Mouse (Mus musculus): Measurements from ENCODE around the gene Atxn3. TPM values are rescaled to one million over a fixed set of nuclear protein-coding genes. Genes with fewer than 3 reads are reported as not detected.
"Not testable (repeated sequence)": the region's sequence is repeated elsewhere in the genome, so short reads cannot be mapped to it uniquely, and the experiment has no call there.

Gene Atxn3
- polyA plus RNA-seq, 1 experiment: 6.3 TPM

- no peak for TF ChIP-seq POLR2A (IDR thresholded peaks at IDR 0.05; ENCODE audit: borderline replicate concordance, extremely low read depth, low read depth, low read length)
- TF ChIP-seq CTCF (IDR thresholded peaks at IDR 0.05; ENCODE audit: insufficient read depth, low read length): no peak
- no peak for DNase-seq
- H3K4me3 ChIP-seq (replicated peaks; ENCODE audit: extremely low read depth, low read depth, low read length): no peak overlapping the region
- WGBS: 60% methylated on average over 2 of the region's 2 CpGs
- no peaks in the 10 kb centered on the region; the same call in 1 of the 2 replicates for H3K4me1 ChIP-seq (ENCODE audit: control insufficient read depth, insufficient read depth, low read length)
These were observed 13.3 kb upstream of the Atxn3 start for GRCm38 (mm10) chr12:101971311-101971710.

GRCm38 (mm10) chr12:101958960-101959780, 1.1 kb upstream of the Atxn3 start:
- not testable (repeated sequence) for DNase-seq; H3K4me3 ChIP-seq (replicated peaks; ENCODE audit: extremely low read depth, low read depth, low read length); H3K4me1 ChIP-seq (ENCODE audit: control insufficient read depth, insufficient read depth, low read length)
- WGBS: 81% methylated on average over 5 of the region's 5 CpGs

- Histone ChIP-seq H3K4me1 (ENCODE audit: control insufficient read depth, insufficient read depth, low read length) (peaks cover 5% of the 10 kb centered on the region), H3K4me3 (replicated peaks; ENCODE audit: extremely low read depth, low read depth, low read length) (no peak overlapping the region)
- no peak for DNase-seq
- TF ChIP-seq POLR2A (IDR thresholded peaks at IDR 0.05; ENCODE audit: borderline replicate concordance, extremely low read depth, low read depth, low read length) (no peak), CTCF (IDR thresholded peaks at IDR 0.05; ENCODE audit: insufficient read depth, low read length) (no peak)
- WGBS: 26% methylated on average over 9 of the region's 9 CpGs
These were observed 510 bp upstream of the Atxn3 start for GRCm38 (mm10) chr12:101958556-101958955.

- no peak for TF ChIP-seq POLR2A (IDR thresholded peaks at IDR 0.05; ENCODE audit: borderline replicate concordance, extremely low read depth, low read depth, low read length)
- no peak for TF ChIP-seq CTCF (IDR thresholded peaks at IDR 0.05; ENCODE audit: insufficient read depth, low read length)
These were observed 736 bp downstream of the Atxn3 start for GRCm38 (mm10) chr12:101957079-101957941.

GRCm38 (mm10) chr12:101955821-101956220, 2.2 kb downstream of the Atxn3 start:
- not testable (repeated sequence) for DNase-seq; H3K4me1 ChIP-seq (ENCODE audit: control insufficient read depth, insufficient read depth, low read length); H3K4me3 ChIP-seq (replicated peaks; ENCODE audit: extremely low read depth, low read depth, low read length)
- 94% methylated on average over 8 of the region's 8 CpGs for WGBS

More at GRCm38 (mm10) chr12:101957079-101957941, 736 bp downstream of the Atxn3 start:
- DNase-seq: no peak
- 2% methylated on average over 26 of the region's 26 CpGs for WGBS
- Histone ChIP-seq H3K4me3 (replicated peaks; ENCODE audit: extremely low read depth, low read depth, low read length) (peak overlapping the region; percentile 81), H3K4me1 (ENCODE audit: control insufficient read depth, insufficient read depth, low read length) (peaks cover 5% of the 10 kb centered on the region)

GRCm38 (mm10) chr12:101948801-101949200, 9.2 kb downstream of the Atxn3 start:
- Histone ChIP-seq H3K4me3 (replicated peaks; ENCODE audit: extremely low read depth, low read depth, low read length) (no peak overlapping the region), H3K4me1 (ENCODE audit: control insufficient read depth, insufficient read depth, low read length) (no peaks in the 10 kb centered on the region)
- 63% methylated on average over 4 of the region's 4 CpGs for WGBS
- no peak for DNase-seq
- TF ChIP-seq CTCF (IDR thresholded peaks at IDR 0.05; ENCODE audit: insufficient read depth, low read length) (no peak), POLR2A (IDR thresholded peaks at IDR 0.05; ENCODE audit: borderline replicate concordance, extremely low read depth, low read depth, low read length) (no peak)

- TF ChIP-seq POLR2A (IDR thresholded peaks at IDR 0.05; ENCODE audit: borderline replicate concordance, extremely low read depth, low read depth, low read length) (no peak), CTCF (IDR thresholded peaks at IDR 0.05; ENCODE audit: insufficient read depth, low read length) (no peak)
- Histone ChIP-seq H3K4me3 (replicated peaks; ENCODE audit: extremely low read depth, low read depth, low read length) (no peak overlapping the region), H3K4me1 (ENCODE audit: control insufficient read depth, insufficient read depth, low read length) (no peaks in the 10 kb centered on the region)
- no peak for DNase-seq
- WGBS: 92% methylated on average over 8 of the region's 8 CpGs
These were observed 10.1 kb downstream of the Atxn3 start for GRCm38 (mm10) chr12:101947986-101948385.

GRCm38 (mm10) chr12:101937572-101937971, 20.5 kb downstream of the Atxn3 start:
- DNase-seq: no peak
- WGBS: 88% methylated on average over 7 of the region's 7 CpGs
- H3K4me3 ChIP-seq (replicated peaks; ENCODE audit: extremely low read depth, low read depth, low read length): no peak overlapping the region
- no peaks in the 10 kb centered on the region for H3K4me1 ChIP-seq (ENCODE audit: control insufficient read depth, insufficient read depth, low read length)
- no peak for TF ChIP-seq POLR2A (IDR thresholded peaks at IDR 0.05; ENCODE audit: borderline replicate concordance, extremely low read depth, low read depth, low read length)
- TF ChIP-seq CTCF (IDR thresholded peaks at IDR 0.05; ENCODE audit: insufficient read depth, low read length): no peak

- DNase-seq: no peak
- H3K4me1 ChIP-seq (ENCODE audit: control insufficient read depth, insufficient read depth, low read length): no peaks in the 10 kb centered on the region
- H3K4me3 ChIP-seq (replicated peaks; ENCODE audit: extremely low read depth, low read depth, low read length): no peak overlapping the region
- no peak for TF ChIP-seq CTCF (IDR thresholded peaks at IDR 0.05; ENCODE audit: insufficient read depth, low read length)
- TF ChIP-seq POLR2A (IDR thresholded peaks at IDR 0.05; ENCODE audit: borderline replicate concordance, extremely low read depth, low read depth, low read length): no peak
- 67% methylated on average over 3 of the region's 3 CpGs for WGBS
These were observed 22.8 kb downstream of the Atxn3 start for GRCm38 (mm10) chr12:101935223-101935622.

GRCm38 (mm10) chr12:101928423-101928822, 29.6 kb downstream of the Atxn3 start:
- WGBS: 72% methylated on average over 1 of the region's 1 CpGs
- Histone ChIP-seq H3K4me1 (ENCODE audit: control insufficient read depth, insufficient read depth, low read length) (no peaks in the 10 kb centered on the region), H3K4me3 (replicated peaks; ENCODE audit: extremely low read depth, low read depth, low read length) (no peak overlapping the region)
- TF ChIP-seq POLR2A (IDR thresholded peaks at IDR 0.05; ENCODE audit: borderline replicate concordance, extremely low read depth, low read depth, low read length) (no peak), CTCF (IDR thresholded peaks at IDR 0.05; ENCODE audit: insufficient read depth, low read length) (no peak)
- DNase-seq: no peak
